Mouse (Mus musculus) adrenal gland (tissue): Measurements from ENCODE around the gene Stk32c.

ENCODE experiments used
- intact Hi-C: fragments of 180-260 bp; cut with DNase I; formaldehyde crosslinking; loops from one replicate; pipeline ENCODE4 v1.15.1; 2025

Gene Stk32c

DNA sequence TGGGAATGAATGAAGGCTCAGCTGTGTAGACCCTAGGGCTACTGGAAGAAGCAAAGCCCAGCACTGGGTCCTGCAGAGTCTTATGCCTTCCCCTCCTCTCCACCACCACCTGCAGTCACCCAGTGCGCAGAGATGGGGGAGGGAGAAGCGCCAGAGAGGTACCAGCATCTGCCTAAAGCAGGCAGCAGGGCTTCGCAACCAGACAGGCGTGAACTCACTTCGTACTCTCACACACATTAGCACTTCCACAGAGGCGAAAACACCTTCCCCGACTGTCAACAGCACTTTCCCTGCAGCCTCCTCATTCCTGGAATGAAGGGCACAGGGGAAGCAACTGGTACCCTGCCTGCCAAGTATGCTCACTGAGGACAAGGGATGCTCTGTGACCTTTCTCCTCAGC lies 63.7 kb downstream of the Stk32c start:
- intact Hi-C loops = no loop called here

DNA sequence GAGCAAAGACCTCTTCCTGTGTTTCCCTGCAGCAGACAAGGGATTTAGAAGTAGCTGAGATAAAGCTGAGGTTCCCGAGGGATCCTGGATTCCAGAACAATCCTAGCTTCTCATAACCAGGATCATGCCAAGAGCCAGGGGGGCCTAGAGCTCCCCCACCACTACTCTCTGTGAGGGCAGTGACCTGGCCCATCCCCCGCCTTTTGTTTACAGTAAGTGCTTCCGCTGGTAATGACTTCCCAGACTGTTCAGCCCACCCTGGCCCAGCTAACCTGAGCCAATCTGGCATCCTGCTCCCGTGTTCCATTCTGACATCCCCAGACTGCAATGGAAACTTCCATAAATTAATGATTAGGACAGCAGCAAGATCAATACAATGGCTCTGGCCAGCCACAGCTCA lies 65.7 kb downstream of the Stk32c start:
- intact Hi-C loops = no loop called here

DNA sequence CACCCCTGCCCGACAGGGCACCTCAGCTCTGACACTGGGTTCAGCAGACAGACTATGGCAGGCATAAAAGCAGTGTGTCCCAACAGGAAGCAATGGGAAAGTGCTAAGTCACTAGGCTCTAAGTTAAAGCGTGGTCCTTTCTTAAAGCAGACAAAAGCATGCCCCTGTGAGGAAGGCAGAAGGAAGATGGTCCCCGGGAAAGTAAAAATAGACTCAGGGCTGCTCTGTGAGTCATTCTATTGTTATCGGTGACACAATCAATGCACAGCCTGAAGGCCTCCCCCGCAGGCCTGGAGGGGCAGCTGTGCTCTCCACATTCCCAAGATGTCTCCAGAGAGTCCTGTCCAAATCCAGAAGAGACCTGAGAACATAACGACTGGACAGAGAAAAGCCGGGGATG lies 67.2 kb downstream of the Stk32c start:
- intact Hi-C loops = no loop called here

DNA sequence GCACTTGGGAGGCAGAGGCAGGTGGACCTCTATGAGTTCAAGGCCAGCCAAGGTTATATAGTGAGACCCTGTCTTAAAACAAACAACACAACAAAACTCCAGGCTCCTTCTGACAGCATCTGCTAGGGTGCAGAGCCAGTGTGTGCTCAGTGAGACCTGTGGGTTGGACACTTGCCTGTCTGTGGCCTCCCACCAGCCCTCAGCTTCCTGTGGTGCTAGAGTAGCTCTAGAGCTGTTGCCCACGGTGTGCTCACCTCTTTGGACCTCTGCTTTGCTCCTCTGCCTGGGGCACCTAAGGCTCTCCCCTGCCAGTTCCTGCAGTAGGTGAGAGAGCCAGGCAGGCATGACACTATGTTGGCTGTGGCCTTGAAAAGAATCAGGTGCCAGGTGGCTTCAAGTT lies 69.3 kb downstream of the Stk32c start:
- intact Hi-C loops = no loop called here

DNA sequence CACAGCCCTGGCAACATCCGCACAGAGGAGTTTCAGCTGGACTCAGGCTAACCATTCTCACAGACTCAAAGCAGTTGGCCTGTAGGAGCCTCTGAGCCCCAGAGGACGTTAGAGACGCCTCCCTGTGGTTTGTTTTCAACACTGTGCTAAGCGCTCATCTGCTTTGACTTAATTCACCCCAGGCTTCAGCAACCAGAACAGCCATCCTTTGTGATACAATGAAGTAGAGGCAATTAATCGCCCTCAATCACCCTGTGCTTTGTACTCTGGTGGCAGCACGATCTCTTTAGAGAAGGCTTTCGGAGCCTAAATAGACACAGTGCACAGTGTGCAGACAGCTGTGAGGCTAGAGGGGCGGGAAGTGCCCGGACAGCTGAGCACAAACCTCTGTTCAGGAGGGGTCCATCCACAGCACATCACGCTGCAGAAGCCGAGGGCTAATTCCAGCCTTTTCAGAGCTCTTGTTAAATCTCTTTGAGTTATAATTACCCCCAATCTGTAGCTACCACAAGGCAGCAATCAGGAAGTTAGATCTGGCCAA lies 73.1 kb downstream of the Stk32c start:
- intact Hi-C loops = loop anchor here (10.0 kb wide), 1 partner anchor 335 kb away; no protein-coding TSS in a partner anchor

DNA sequence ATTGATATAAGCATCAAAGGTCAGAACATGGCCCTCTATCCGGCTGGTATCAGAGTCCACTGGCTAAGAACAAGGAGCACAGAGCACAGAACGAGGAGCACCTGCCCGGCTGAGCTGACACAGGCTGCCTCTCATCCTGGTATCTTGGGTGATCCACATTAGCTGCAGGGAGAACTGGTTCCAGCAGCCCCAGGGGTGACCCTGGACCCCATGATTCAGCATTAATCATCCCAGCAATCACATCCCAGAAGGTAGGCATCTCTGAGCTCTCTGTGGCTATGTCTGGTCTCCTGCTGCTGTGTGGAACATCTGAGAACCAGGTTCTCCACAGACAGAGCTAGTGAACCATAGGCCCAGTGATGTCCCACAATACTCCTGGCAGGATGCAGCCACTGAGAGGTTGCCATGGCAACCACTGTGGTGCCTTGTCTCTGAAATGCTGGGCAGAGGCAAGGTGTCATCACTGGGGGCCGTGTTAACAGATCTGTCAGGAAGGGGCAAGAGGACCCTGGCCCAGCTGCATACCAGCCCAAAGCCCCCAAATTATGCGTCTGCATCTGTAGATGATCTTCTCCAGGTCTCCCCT lies 76.1 kb downstream of the Stk32c start:
- intact Hi-C loops = loop anchor here (10.0 kb wide), 1 partner anchor 338 kb away; no protein-coding TSS in a partner anchor

DNA sequence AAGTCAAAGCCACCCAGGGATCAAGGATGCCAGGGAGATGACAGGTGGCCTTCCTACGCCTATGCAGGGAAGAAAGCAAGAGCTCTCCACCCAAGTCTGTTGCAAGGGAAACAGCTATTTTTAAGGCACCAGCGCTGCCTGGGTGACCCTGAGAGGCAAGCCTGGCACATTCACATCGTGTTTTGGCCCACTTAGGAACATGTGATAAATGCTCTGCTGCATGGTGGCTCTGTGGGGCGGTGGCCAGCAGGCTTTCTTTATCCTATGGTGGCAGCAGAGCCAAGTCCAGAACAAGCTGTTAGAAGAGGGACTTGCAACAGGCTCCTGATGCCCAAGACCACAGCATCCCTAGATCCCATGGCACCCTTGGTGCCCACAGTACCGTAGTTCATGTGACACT lies 77.9 kb downstream of the Stk32c start:
- intact Hi-C loops = loop anchor here (10.0 kb wide), 1 partner anchor 340 kb away; no protein-coding TSS in a partner anchor

DNA sequence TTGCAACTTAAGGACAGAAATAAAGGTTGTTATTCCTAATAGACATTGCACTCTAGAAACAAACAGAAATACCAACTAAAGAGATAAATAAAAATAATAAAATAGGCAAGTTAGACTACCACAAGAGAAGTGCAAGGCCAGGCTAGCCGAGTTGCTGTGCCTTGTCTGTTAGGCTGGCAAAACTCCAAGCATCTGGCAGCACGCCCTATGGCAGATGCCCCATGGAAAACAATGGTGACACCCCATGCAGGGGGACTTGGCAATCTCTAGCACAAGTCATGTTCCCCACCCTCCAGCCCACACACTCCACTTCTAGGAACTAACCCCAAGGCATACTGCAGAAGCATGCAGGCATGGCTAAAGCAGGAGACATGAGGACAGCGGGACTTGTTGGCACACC lies 79.7 kb downstream of the Stk32c start:
- intact Hi-C loops = loop anchor here (10.0 kb wide), 1 partner anchor 341 kb away; no protein-coding TSS in a partner anchor

DNA sequence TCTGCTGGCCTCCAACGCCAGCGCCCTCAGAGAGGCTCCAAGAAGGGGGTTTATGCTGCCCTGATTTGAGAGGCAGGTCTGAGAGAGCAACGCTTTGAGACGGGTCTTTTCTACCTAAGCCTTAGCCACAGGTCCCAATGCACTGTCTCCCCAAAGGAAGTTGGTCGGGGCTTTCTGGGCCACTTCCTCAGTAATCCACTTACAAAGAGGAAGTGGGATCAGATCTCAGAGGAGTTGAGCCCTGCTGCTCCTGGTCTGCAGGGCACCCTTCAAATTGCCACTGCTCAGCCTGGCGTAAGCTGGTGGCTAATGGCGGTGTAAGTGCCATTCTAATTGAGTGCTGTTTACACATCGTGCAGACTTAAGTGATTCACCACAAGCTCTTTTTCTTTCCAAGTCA lies 81.6 kb downstream of the Stk32c start:
- intact Hi-C loops = loop anchor here (10.0 kb wide), 1 partner anchor 343 kb away; no protein-coding TSS in a partner anchor

DNA sequence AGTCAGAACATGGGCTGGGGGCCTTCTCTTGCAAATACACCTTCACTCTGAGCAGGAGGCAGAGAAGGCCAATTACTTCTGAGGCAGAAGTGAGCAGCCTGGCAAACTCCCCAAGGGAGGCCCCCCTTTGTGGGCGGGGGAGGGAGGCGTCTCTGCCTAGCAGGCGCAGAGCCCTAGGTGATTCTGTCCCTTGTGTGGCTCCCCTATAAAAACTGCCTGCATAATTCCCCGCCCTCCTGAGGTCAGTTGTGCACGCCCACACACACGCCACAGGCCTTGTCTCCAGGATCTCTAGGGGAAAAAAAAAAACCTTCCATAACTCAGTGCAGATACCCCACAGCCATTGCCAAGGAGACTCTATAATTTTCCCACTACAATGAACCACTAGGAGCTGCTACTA lies 82.7 kb downstream of the Stk32c start:
- intact Hi-C loops = loop anchor here (10.0 kb wide), 1 partner anchor 344 kb away; no protein-coding TSS in a partner anchor

DNA sequence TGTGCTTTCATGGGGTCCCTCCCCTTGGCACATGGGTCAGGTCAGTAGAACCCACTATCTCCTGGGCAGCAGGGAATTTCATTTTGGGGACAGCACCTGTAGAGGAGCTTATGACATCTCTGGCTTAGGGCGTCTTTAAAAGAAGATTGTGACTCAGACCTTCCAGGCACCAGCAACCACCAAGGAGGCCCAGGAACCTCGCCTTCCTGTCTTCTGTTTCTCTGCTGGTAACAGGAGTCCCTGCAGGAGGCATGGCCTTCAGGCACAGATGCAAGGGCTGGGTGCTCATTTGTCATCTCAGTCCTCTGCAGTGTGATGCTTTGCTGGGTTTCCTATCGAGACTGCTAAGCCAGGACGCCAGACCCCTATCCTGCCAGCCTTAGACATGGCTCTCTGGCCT lies 84.1 kb downstream of the Stk32c start:
- intact Hi-C loops = no loop called here

DNA sequence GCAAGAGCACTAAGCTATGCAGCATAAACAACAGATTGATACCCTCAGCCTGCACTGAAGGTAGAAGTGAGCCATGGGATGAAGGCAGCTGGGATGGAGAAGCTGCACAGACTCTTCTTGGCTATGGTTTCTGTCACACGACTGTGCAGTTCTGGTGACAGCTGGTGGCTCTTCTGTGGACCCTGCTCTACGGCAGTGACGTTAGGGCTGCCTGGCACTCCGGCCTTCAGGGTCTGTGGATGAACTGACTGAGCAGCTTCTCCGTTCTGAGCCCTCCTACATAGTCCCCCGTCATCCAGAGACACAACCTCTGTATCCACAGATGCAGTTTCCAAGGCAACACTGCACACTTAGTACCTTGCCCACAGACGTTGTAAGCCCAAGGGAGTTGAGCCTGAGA lies 86.6 kb downstream of the Stk32c start:
- intact Hi-C loops = no loop called here

DNA sequence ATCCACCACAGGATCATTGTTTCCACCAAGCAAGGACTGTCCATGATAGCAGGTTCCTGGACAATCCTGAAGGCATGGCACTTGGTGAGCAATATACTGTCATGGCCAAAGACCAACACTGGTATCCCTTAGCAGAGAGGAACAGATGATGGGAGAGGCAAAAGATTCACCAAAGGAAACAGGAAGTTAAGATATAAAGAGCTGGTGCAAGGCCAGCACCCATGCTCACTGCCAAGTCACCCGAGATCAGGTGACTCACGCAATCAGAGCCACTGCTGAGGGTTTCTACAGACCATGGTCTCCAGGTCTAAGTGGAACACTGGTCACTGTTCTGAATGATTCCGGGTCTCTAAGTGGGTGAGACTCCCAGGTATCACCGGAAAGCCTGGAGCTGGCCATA lies 87.2 kb downstream of the Stk32c start:
- intact Hi-C loops = no loop called here

DNA sequence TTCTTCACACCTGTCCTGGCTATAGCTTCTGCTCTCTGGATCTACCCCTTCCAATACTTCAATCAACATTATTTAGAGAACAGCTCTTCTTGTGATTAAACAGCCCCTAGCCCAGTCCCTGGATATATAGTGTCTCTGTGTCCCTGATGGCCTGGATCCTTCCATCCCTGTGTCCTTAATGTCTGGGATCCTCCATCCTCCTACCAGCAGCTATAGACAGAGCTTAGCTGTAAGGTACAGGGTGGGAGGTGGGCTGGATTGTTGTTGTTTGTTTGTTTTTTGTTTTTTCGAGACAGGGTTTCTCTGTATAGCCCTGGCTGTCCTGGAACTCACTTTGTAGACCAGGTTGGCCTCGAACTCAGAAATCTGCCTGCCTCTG lies 93.3 kb downstream of the Stk32c start:
- intact Hi-C loops = loop anchor here (5.0 kb wide), 2 partner anchors 83 to 178 kb away; no protein-coding TSS in a partner anchor

DNA sequence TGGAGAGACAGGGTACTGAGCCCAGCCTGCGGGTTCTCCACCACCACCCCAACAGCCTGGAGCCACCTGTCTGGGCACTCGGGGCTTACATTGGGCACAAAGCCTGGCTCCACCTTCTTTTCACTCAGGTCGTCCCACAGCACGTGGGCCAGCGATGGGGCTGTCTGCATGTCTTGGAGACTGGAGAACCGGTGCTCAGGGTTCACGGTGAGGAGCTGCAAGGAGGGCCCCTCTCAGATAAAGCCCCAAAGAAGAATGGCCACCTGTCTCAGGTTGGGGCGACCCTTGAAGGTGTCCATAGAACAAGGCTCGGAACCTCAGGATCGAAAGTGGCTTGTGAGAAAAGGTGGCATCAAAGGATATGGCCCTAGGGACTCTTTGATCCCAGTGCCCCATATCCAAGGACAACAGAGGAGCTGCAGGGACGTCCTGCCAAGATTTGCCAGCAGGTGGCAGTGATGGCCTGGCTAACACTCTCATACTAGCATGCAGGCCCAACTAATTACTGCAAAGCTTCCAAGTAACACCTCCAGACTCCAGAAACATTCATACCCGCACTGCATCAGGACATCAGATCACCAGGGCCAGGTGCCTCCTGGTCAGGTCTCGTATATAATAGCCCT lies 93.8 kb downstream of the Stk32c start:
- intact Hi-C loops = loop anchor here (5.0 kb wide), 1 partner anchor 178 kb away; no protein-coding TSS in a partner anchor

DNA sequence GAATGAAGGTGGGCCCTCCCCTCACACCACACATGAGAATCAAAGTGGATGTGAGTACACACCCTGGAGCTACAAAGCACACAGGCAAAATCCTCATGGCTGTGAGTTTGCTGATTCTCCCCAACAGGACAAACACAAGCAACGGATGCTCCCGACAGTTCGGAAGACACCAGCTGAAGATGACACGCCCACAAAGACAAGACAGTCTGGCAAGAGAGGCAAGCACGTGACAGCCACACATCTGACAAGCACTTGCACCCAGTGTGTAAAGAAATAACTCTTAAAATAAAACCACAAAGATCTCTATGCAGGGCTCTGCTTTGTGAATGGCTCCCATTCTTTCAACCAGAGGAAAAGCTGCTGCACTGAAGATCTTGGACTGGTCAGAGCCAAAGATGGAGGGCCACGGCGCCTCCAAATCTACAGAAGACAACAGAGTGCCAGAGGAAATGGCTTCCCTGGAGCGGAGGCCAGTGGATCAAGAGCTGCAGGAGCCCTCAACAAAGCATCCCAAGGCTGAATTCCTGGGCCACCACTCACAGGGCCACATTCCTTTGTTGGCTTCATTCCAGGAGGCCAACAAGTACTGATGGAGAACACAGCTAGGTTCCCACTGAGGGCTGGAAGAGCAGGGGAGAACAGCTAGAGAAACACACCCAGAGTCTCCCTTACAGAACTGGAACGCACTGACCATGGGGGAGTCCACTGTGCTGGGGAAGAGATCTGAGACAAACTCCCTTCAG lies 105.0 kb downstream of the Stk32c start:
- intact Hi-C loops = no loop called here

DNA sequence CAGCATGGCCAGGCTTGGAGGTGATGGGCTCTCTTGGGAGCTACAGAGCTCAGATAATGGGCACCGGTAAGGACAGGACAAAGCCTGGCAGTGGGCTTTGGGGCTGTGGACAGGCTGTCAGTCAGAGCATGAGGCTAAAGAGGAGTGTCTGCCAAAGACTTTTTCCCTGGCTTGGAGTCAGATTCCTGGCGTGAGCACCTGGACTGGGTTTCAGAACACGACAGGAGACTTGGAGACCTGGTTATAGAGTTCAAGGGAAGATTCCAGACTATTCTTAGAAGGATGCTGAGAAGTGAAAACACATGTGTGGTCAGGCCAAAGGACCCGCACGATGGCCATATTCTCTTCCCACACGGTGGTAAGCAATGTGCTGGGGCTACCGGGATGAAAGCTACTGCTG lies 107.4 kb downstream of the Stk32c start:
- intact Hi-C loops = no loop called here

DNA sequence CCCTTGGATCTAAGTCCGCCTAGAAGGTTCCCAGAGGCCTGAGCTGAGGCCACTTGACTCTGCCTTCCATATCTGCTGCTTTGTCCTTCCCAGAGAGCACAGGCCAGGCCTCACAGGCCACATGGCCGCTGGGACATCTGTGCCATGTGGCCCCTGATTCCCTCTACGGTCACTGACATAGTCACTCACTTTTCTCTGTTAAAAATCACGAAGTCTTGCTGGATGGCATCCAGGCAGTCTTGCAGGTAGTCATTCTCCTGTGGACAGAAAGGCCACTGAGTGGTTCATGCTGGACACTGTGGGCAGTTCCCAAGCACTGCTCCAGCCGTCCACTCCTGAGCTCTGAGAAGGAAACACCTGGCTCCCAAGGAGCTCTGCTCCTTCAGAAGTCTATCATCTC lies 108.0 kb downstream of the Stk32c start:
- intact Hi-C loops = no loop called here

DNA sequence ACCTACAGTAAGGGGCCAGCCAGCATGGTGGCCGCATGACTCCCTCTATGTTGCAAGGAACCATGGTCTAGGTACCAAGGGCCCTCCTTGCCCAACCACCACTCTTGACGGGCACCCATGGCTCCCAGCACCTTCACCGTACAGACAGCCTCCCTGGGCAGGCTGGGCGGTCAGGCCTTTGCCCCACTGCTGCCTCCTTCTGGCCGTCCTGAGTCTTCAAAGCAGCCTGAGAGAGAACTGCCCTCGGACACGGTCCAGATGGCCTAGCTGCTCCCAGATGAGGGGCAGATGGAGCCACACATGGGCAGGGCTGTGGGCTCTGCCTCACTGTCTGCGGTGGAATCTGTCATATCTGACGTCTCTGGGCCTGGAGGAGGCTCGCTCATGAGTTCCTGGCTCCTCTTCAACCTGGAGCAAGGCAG lies 109.1 kb downstream of the Stk32c start:
- intact Hi-C loops = no loop called here

DNA sequence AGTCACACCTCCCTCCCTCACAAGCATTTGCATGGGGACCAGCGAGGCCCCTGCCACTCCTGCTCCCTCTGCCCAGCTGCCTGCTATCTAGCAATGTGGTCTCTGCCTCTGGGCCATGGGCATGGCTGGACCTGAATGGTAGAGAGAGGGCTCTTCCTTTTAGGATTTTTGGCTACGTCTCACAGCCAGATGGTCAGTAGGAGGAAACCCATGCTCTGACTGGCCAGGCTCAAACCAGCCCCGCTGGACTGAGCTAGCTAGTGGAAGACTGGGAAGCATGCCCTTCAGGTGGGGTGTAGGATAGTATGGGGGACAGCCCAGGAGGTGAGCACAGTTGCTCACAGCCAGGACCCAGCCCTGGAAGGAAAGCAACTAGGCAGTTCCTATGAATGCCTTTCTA lies 111.3 kb downstream of the Stk32c start:
- intact Hi-C loops = no loop called here

DNA sequence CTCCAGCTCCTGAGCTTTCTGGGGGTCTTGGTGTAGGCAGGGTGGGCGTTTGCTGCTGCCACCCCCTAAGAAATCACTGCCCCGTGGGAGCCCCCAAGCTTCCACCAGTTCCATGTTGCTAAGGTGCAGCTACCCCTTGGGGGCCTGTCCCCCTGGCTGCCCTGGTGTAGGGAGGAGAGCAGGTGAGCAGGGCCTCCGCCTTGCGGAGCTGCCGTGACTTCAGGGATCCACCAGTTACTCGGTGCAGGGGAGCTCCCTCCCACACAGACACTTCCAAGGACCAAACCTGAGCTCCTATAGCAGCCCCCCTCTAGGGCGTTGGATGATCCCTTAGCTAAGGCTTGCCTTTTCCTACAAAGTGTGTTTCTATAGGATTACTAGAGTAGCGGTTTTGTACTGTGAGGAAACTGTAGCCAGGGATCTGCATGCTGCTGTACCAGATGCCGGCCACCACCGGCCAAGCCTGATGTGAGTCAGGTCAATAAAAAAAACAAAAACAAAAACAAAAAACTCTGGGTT lies 111.8 kb downstream of the Stk32c start:
- intact Hi-C loops = no loop called here
